Mouse (Mus musculus): Measurements from ENCODE around the gene Ccdc9. TPM values are rescaled to one million over a fixed set of nuclear protein-coding genes. Genes with fewer than 3 reads are reported as not detected.
"Not testable (repeated sequence)": the region's sequence is repeated elsewhere in the genome, so short reads cannot be mapped to it uniquely, and the experiment has no call there.

Ccdc9 gene
- polyA plus RNA-seq, 1 experiment, result 204 TPM

DNA sequence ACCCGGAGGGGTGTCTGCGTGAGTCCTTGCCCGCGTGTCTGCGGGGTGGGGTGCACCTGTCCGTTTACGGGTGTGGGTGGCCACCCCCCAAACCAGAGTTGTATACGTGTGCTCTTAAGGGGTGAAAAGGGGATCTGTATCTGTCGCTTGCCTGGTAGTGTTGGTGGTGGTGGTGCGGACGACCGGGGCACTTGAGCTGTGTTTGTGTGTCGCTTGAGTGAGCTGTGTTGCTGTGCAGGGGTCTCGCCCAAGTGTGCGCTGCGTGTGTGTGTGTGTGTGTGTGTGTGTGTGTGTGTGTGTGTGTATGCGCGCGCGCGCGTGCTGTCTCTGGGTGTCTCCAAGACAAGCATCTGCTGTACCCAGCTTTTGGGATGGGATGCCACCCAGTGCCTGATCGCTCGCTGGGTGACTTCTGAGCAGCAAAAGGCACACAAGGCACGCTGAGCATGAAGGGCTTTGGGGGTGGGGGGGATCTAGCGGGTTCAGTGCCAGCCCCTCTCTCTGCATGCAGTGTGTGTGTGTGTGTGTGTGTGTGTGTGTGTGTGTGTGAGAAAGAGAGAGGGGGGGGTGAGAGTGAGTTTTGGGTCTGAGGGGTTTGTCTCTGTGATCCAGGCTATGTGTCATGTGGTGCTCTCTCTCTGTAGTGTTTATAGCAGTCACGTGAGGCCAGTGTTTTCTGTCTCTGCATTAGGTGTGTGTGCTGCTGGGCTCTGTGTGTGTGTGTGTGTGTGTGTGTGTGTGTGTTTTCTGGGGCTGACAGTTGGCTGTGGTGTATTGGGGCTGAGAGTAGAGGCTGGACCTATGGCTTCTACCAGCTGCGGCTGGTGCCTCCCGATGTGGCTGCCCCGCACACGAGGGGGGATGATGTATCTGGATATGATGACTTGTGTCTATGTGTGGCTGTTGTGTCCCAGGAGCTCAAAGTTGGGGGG, 24.2 kb upstream of the Ccdc9 start:
- no peak for TF ChIP-seq GATA1 (IDR thresholded peaks at IDR 0.05; ENCODE audit: low read length)

DNA sequence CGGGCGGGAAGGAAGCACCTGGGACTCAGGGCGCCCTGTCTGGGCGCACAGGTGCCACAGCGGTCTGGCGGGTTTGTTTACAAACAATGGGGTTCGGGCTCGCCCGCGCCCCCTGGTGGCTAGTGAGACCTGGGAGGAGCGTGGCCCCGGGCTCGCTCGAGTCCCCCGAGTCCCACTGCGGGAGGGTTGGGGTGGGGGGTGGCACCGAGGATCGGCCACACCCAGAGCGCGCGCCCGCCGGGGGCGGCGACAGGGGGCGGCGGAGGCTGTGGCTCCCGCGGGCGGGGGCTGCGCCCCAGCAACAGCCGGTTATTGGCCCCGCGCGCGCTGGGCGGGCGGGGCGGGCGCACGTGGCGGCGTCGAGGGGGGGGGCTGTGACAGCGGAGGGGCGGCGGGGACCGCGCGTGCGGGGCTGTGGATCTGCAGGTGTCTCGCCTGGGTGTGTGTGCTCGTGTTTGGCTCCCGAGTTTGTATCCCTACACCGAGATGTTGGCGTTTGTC, 23.5 kb upstream of the Ccdc9 start:
- no peak for TF ChIP-seq GATA1 (IDR thresholded peaks at IDR 0.05; ENCODE audit: low read length)

- TF ChIP-seq GATA1 (IDR thresholded peaks at IDR 0.05; ENCODE audit: low read length), result no peak
Measured at GRCm38 (mm10) chr7:16309318-16310019, 22.9 kb upstream of the Ccdc9 start.

- TF ChIP-seq GATA1 (IDR thresholded peaks at IDR 0.05; ENCODE audit: low read length), result no peak
Measured at GRCm38 (mm10) chr7:16308555-16309317, 22.1 kb upstream of the Ccdc9 start.

DNA sequence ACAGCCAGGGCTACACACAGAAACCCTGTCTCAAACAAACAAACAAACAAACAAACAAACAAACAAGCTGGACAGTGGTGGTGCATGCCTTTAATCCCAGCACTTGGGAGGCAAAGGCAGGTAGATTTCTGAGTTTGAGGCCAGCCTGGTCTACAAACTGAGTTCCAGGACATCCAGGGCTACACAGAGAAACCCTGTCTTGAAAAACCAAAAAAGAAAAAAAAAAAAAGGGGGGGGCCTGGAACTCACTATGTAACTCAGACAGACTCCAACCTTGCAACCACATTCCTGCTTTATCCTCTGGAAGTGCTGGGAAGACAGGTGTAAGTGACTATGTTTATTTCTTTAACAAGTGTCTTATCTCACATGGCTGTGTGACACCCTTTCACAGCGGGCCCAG, 21.5 kb upstream of the Ccdc9 start, which contains the start of gene Bbc3:
Gene Bbc3, plus strand, starts transcription at position 301 of the 400 bp plus-strand sequence.
- TF ChIP-seq GATA1 (IDR thresholded peaks at IDR 0.05; ENCODE audit: low read length), result not testable (repeated sequence)

DNA sequence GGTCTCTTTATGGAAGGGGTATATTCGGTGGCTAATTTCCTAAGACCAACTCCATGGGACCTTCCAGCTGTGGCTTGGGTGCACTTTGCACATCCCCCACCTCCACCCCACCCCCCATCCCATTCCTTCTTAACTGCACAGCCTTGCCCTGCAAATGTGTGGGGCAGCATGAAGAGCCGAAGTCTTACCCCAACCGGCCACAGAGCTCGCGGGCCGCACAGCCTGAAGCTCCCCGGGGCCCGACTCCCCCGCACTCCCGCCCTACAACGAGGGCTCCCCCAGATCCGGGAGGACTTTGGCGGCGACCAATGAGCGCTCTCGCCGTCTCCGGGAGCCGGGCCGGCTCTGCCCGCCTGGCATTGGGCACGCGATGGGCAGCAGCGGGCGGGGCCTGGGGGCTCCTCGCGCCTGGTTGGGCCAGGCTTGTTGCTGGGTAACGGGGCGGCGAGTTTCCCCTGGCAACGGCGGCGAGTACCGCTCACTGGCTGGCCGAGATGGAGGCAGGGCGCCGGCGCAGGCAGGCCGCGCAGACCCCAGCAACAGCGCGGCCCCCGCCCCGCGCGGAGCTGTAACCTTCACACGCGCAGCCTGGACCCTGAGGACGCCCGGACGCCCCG, 12.9 kb upstream of the Ccdc9 start:
- TF ChIP-seq GATA1 (IDR thresholded peaks at IDR 0.05; ENCODE audit: low read length), result no peak

- TF ChIP-seq GATA1 (IDR thresholded peaks at IDR 0.05; ENCODE audit: low read length), result no peak
Measured at GRCm38 (mm10) chr7:16298927-16299326, 12.3 kb upstream of the Ccdc9 start.

DNA sequence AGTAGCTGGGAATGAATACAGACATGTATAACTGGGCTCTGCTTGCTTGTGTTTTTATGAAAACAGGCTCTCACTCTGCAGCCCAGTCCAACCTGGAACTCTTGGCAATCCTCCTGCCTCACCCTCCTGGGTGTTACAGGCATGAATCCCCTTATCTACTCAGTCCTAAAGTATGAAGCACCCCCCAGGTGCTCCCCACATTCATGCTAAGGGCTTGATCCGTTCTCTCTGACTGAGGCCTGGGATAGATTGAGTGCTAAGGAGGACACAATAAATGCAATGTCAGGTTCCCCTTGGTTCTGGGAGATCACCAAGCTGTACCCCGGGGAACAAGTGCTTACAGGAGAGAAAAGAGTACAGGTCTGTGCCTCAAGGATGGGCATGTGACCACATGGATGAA, 11.0 kb upstream of the Ccdc9 start:
- no peak for TF ChIP-seq GATA1 (IDR thresholded peaks at IDR 0.05; ENCODE audit: low read length)

DNA sequence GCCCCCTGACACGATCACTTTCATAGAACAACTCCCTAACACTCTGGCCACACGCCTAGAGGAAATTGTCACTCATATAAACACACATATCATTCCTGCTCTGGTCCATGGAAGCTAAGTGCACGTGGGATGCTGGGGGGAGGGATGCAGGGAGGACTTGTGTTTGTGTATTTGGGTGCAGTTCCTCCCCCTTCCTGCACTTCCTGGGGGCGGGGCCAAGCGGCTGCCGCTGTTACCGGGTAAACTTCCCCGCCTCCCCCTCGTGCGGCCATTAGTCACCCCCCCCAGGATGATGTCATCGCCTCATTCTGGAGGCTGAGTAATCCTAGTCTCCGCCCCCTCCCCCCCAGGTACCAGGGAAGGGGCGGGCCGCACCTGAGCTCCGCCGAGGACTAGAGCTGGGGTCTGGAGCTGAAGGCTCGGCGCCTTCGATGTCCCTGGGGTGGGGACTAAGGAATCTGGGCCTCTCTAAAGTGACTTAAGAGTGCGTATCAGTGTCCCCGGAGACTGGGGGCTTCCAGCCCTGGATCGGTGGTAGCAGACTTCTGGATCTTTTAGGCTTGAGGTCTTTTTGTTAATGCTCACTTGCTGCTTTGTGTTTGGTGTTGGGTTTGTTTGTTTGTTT, 10.3 kb upstream of the Ccdc9 start:
- TF ChIP-seq GATA1 (IDR thresholded peaks at IDR 0.05; ENCODE audit: low read length), result no peak

DNA sequence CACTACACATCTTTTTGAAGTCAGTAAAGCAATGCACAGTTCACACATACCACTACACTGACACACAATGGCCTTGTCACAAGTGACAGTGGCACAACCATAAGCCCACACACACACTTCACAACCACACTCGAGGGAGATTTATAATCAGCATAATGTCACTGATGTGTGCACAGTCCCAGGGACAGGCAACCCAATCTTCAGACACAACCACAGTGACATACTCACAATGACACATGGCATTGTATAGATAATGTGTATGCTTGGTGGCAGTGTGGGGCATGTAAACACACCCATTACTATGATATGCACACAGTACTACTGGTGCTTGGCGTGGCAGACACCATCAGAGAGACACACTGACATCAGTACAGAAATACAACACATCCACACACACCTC, 9.6 kb upstream of the Ccdc9 start:
- TF ChIP-seq GATA1 (IDR thresholded peaks at IDR 0.05; ENCODE audit: low read length), result no peak

- no peak for TF ChIP-seq GATA1 (IDR thresholded peaks at IDR 0.05; ENCODE audit: low read length)
Measured at GRCm38 (mm10) chr7:16295321-16295900, 8.8 kb upstream of the Ccdc9 start.

GRCm38 (mm10) chr7:16294837-16295236, 8.2 kb upstream of the Ccdc9 start:
- peak; percentile 7 for TF ChIP-seq GATA1 (IDR thresholded peaks at IDR 0.05; ENCODE audit: low read length)

DNA sequence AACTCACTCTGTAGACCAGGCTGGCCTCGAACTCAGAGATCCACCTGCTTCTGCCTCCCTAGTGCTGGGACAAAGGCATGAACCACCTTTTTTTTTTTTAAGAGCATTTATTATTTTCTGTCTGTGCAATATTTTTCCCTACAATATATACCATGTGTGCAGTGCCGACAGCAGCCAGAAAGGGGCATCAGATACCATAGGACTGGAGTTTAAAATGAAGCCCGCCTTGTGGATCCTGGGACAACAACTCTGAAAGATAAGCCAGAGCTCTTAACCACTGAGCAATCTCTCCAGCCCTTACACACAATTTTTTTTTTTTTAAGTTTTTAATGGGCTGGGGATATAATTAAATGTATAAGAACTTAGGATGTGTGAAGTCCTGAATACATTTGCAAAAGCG, 7.8 kb upstream of the Ccdc9 start:
- TF ChIP-seq GATA1 (IDR thresholded peaks at IDR 0.05; ENCODE audit: low read length), result no peak

- TF ChIP-seq GATA1 (IDR thresholded peaks at IDR 0.05; ENCODE audit: low read length), result no peak
Measured at GRCm38 (mm10) chr7:16287791-16288190, 1.2 kb upstream of the Ccdc9 start.

Data from G1E-ER4 (cell line).